Mouse (Mus musculus) CH12.LX (cell line): ENCODE data around the gene Nek6. TPM values are rescaled to one million over a fixed set of nuclear protein-coding genes. Genes with fewer than 3 reads are reported as not detected.

Experiments used
- DNase-seq: peaks from one replicate; pipeline ENCODE4 v3.0.0-alpha.2; 2013; ENCODE audit errors: extremely low read depth
- H3K27ac ChIP-seq: 2 replicates; pipeline ENCODE4 v1.5.1; 2012; ENCODE audit warnings: low read depth, mild to moderate bottlenecking, control low read depth, moderate library complexity; ENCODE audit not compliant: insufficient read depth
- H3K27me3 ChIP-seq: replicated peaks from 2 replicates; pipeline ENCODE3; 2012; ENCODE audit warnings: inconsistent platforms
- H3K36me3 ChIP-seq, 2 experiments: replicated peaks in 1 of 2; 2 replicates each; pipeline versions ENCODE3 to v1.6.1; 2012; ENCODE audit warnings: inconsistent platforms in 1 of 2, low read length in 1 of 2, mild to moderate bottlenecking in 1 of 2, mixed read lengths in 1 of 2, moderate library complexity in 1 of 2; ENCODE audit not compliant: control insufficient read depth in 1 of 2, insufficient read depth in 1 of 2
- H3K4me1 ChIP-seq, 2 experiments: 2 replicates each; pipeline ENCODE4 v1.6.1; 2012; ENCODE audit warnings: inconsistent platforms in 1 of 2, moderate library complexity in 1 of 2; ENCODE audit not compliant: insufficient read depth in 2 of 2, control insufficient read depth in 1 of 2
- H3K4me2 ChIP-seq: 2 replicates; pipeline ENCODE4 v1.6.1; 2012; ENCODE audit warnings: low read depth, mild to moderate bottlenecking, control low read depth; ENCODE audit not compliant: poor library complexity, insufficient read depth, severe bottlenecking
- H3K4me3 ChIP-seq, 3 experiments: fragments of 150-350 bp in 1 of 3; sonication (generic) in 1 of 3; replicated peaks in 1 of 3; 2 replicates each; pipeline versions ENCODE3 to v1.5.1; 2011 to 2012; ENCODE audit warnings: low read depth in 2 of 3, low read length in 2 of 3, mild to moderate bottlenecking in 2 of 3, moderate library complexity in 2 of 3, control low read depth in 1 of 3, improper control_type of control experiment in 1 of 3, inconsistent platforms in 1 of 3, mixed read lengths in 1 of 3; ENCODE audit not compliant: poor library complexity in 1 of 3
- H3K79me2 ChIP-seq: replicated peaks from 2 replicates; pipeline ENCODE4 v1.6.1; 2012; ENCODE audit warnings: mild to moderate bottlenecking, moderate library complexity; ENCODE audit not compliant: control insufficient read depth, poor library complexity, insufficient read depth, severe bottlenecking; ENCODE audit errors: extremely low read depth
- H3K9ac ChIP-seq: 2 replicates; pipeline ENCODE4 v1.6.1; 2012; ENCODE audit warnings: low read depth, mild to moderate bottlenecking, control low read depth, moderate library complexity; ENCODE audit not compliant: insufficient read depth
- H3K9me3 ChIP-seq: replicated peaks from 2 replicates; pipeline ENCODE3; 2012; ENCODE audit warnings: low read length, inconsistent platforms, mixed read lengths
- BHLHE40 ChIP-seq: IDR thresholded peaks from 2 replicates; pipeline ENCODE4 v1.6.1; 2011; ENCODE audit warnings: mild to moderate bottlenecking, low read depth, low read length, improper control_type of control experiment
- CHD2 ChIP-seq: IDR thresholded peaks from 2 replicates; pipeline ENCODE4 v1.6.1; 2011; ENCODE audit warnings: low read length, improper control_type of control experiment
- E2F4 ChIP-seq: IDR thresholded peaks from 2 replicates; pipeline ENCODE4 v1.6.1; 2011; ENCODE audit warnings: low read depth, low read length, improper control_type of control experiment; ENCODE audit not compliant: insufficient replicate concordance
- ETS1 ChIP-seq: conservative IDR thresholded peaks from 2 replicates; pipeline ENCODE4 v1.6.1; 2012; ENCODE audit warnings: low read depth, mild to moderate bottlenecking, inconsistent platforms, low read length, improper control_type of control experiment, moderate library complexity
- HCFC1 ChIP-seq: IDR thresholded peaks from 2 replicates; pipeline ENCODE4 v1.6.1; 2012; ENCODE audit warnings: low read depth, mild to moderate bottlenecking, inconsistent platforms, low read length, improper control_type of control experiment
- IRF4 ChIP-seq: IDR thresholded peaks from 2 replicates; pipeline ENCODE4 v1.6.1; 2014; ENCODE audit warnings: low read depth, mild to moderate bottlenecking, inconsistent platforms, low read length, improper control_type of control experiment
- JUN ChIP-seq: IDR thresholded peaks from 2 replicates; pipeline ENCODE4 v1.6.1; 2011; ENCODE audit warnings: low read depth, mild to moderate bottlenecking, low read length, improper control_type of control experiment, moderate library complexity; ENCODE audit not compliant: insufficient read depth
- MAX ChIP-seq: IDR thresholded peaks from 2 replicates; pipeline ENCODE4 v1.6.1; 2011; ENCODE audit warnings: low read length, improper control_type of control experiment
- MEF2A ChIP-seq: IDR thresholded peaks from 2 replicates; pipeline ENCODE4 v1.6.1; 2014; ENCODE audit warnings: low read depth, mild to moderate bottlenecking, inconsistent platforms, low read length, improper control_type of control experiment, borderline replicate concordance
- MXI1 ChIP-seq: IDR thresholded peaks from 2 replicates; pipeline ENCODE4 v1.6.1; 2011; ENCODE audit warnings: mild to moderate bottlenecking, low read depth, low read length, improper control_type of control experiment
- NELFE ChIP-seq: IDR thresholded peaks from 2 replicates; pipeline ENCODE4 v1.6.1; 2011; ENCODE audit warnings: low read depth, low read length, improper control_type of control experiment
- NRF1 ChIP-seq: IDR thresholded peaks from 2 replicates; pipeline ENCODE4 v1.6.1; 2014; ENCODE audit warnings: low read depth, mild to moderate bottlenecking, inconsistent platforms, low read length, improper control_type of control experiment, moderate library complexity
- PAX5 ChIP-seq: IDR thresholded peaks from 2 replicates; pipeline ENCODE4 v1.6.1; 2012; ENCODE audit warnings: low read length, inconsistent platforms, mixed read lengths
- POLR2AphosphoS2 ChIP-seq: IDR thresholded peaks from 2 replicates; pipeline ENCODE4 v1.6.1; 2011; ENCODE audit warnings: low read depth, low read length, improper control_type of control experiment
- RAD21 ChIP-seq: IDR thresholded peaks from 2 replicates; pipeline ENCODE4 v1.6.1; 2011; ENCODE audit warnings: low read depth, mild to moderate bottlenecking, low read length, improper control_type of control experiment, moderate library complexity
- SIN3A ChIP-seq: IDR thresholded peaks from 2 replicates; pipeline ENCODE4 v1.6.1; 2012; ENCODE audit warnings: low read length, improper control_type of control experiment, inconsistent platforms
- TCF12 ChIP-seq: IDR thresholded peaks from 2 replicates; pipeline ENCODE4 v1.6.1; 2014; ENCODE audit warnings: low read depth, mild to moderate bottlenecking, inconsistent platforms, low read length, improper control_type of control experiment
- USF1 ChIP-seq: IDR thresholded peaks from 2 replicates; pipeline ENCODE4 v1.6.1; 2014; ENCODE audit warnings: low read depth, mild to moderate bottlenecking, inconsistent platforms, low read length, improper control_type of control experiment
- USF2 ChIP-seq: conservative IDR thresholded peaks from 2 replicates; pipeline ENCODE4 v1.6.1; 2011; ENCODE audit warnings: low read depth, low read length, improper control_type of control experiment
- ZKSCAN1 ChIP-seq: IDR thresholded peaks from 2 replicates; pipeline ENCODE4 v1.6.1; 2012; ENCODE audit warnings: low read depth, inconsistent platforms, low read length, improper control_type of control experiment, borderline replicate concordance
- ZMIZ1 ChIP-seq: IDR thresholded peaks from 2 replicates; pipeline ENCODE4 v1.6.1; 2012; ENCODE audit warnings: low read depth, mild to moderate bottlenecking, inconsistent platforms, low read length, improper control_type of control experiment
- dilution Hi-C: fragments of 300-500 bp; cut with MboI; formaldehyde crosslinking; loops from 2 replicates; pipeline ENCODE4 v1.14.3; 2020; ENCODE audit warnings: low sequenced_read_pairs; ENCODE audit not compliant: extremely low pct_unique_long_range_greater_than_20kb, extremely low pct_ligation_motif_present
- in situ Hi-C: fragments of 300-500 bp; cut with MboI; formaldehyde crosslinking; loops from 3 replicates; pipeline ENCODE4 v1.14.3; 2019; ENCODE audit warnings: low sequenced_read_pairs, low pct_ligation_motif_present, low pct_unique_long_range_greater_than_20kb, mixed read lengths
- polyA plus RNA-seq: library from polyadenylated mRNA; unstranded; fragments of >175 nt; gene quantifications from 2 replicates; pipeline ENCODE4 v1.2.1, GENCODE M21; 2012; ENCODE audit warnings: low read depth; ENCODE audit not compliant: insufficient read length
- total RNA-seq, 2 experiments: library from RNA; depleted of rRNA; stranded (reverse); fragments of 300-350 nt in 1 of 2; fragments of >200 nt in 1 of 2; gene quantifications; 2 replicates each; pipeline ENCODE4 v1.2.3; 2012 to 2014

The Nek6 gene
- total and polyA plus RNA-seq, 3 experiments, result 31.0 to 39.9 (median 36.7) TPM

- TF ChIP-seq RAD21, result no peak
- TF ChIP-seq SIN3A, result no peak
- no peak for TF ChIP-seq USF1
- TF ChIP-seq ETS1, result peak; percentile 7; the same call in 1 of the 2 replicates
- no peak for TF ChIP-seq MAX
- TF ChIP-seq HCFC1, result no peak
- no peak for TF ChIP-seq MEF2A
- no peak for TF ChIP-seq POLR2AphosphoS2
- TF ChIP-seq ZMIZ1, result no peak
- TF ChIP-seq ZKSCAN1, result no peak
- TF ChIP-seq IRF4, result peak; percentile 49; the same call in 1 of the 2 replicates
- no peak for TF ChIP-seq TCF12
- peak; percentile 28; the same call in 1 of the 2 replicates for TF ChIP-seq BHLHE40
- TF ChIP-seq CHD2, result no peak
- no peak for TF ChIP-seq NELFE
- no peak for TF ChIP-seq E2F4
- TF ChIP-seq USF2, result no peak
- no peak for TF ChIP-seq PAX5
- no peak for TF ChIP-seq NRF1
- TF ChIP-seq JUN, result no peak
- DNase-seq, result peak; percentile 37
- dilution Hi-C loops (no loop called here), in situ Hi-C loops (no loop called here)
- H3K36me3 ChIP-seq, result no peaks in the 10 kb centered on the region
- no peaks in the 10 kb centered on the region for H3K9me3 ChIP-seq
- H3K79me2 ChIP-seq, result no peaks in the 10 kb centered on the region
- no peak overlapping the region for H3K27ac ChIP-seq
- no peak overlapping the region for H3K9ac ChIP-seq
- H3K4me1 ChIP-seq, result peaks cover 7 to 27% of the 10 kb centered on the region in 2 experiments
- no peaks in the 10 kb centered on the region for H3K27me3 ChIP-seq
- H3K4me2 ChIP-seq, result no peak overlapping the region
- no peak overlapping the region for H3K4me3 ChIP-seq
Measured at GRCm38 (mm10) chr2:38471745-38472144, 39.7 kb upstream of the Nek6 start.

GRCm38 (mm10) chr2:38472829-38473228 lies 38.6 kb upstream of the Nek6 start:
- in situ Hi-C loops, result no loop called here
- no peak overlapping the region for H3K4me3 ChIP-seq
- no peaks in the 10 kb centered on the region for H3K79me2 ChIP-seq
- H3K9me3 ChIP-seq, result no peaks in the 10 kb centered on the region
- dilution Hi-C loops, result no loop called here
- H3K4me1 ChIP-seq, result peaks cover 7 to 30% of the 10 kb centered on the region in 2 experiments
- H3K27me3 ChIP-seq, result no peaks in the 10 kb centered on the region
- no peaks in the 10 kb centered on the region for H3K36me3 ChIP-seq
- no peak for DNase-seq
- H3K4me2 ChIP-seq, result no peak overlapping the region
- no peak overlapping the region for H3K27ac ChIP-seq
- H3K9ac ChIP-seq, result no peak overlapping the region
- TF ChIP-seq MXI1, result no peak
- peak; percentile 21; the same call in 1 of the 2 replicates for TF ChIP-seq BHLHE40
- TF ChIP-seq, all 38 proteins: peak for 1
